Mouse (Mus musculus) left cerebral cortex, adult 9 months (tissue): ENCODE results near the gene Kcna6.
A peak's percentile ranks its signal among the peaks of the same experiment; 100 is the strongest.

Source experiments
- DNase-seq, 2 experiments: peaks; one replicate each; pipeline ENCODE4 v3.0.0; 2022; ENCODE audit warnings: low spot score in 2 of 2

The Kcna6 gene

GRCm38 (mm10) chr6:126740211-126741142 lies at the start of gene Kcna6:
TSS of gene Kcna6 (minus strand) at chr6:126740674.
- DNase-seq = peak in 1 of 2 experiments; percentile 41

- no peak for DNase-seq
Observed at GRCm38 (mm10) chr6:126788863-126789262, 48.4 kb upstream of the Kcna6 start.

- DNase-seq = no peak
Observed at GRCm38 (mm10) chr6:126784206-126784605, 43.7 kb upstream of the Kcna6 start.

DNA sequence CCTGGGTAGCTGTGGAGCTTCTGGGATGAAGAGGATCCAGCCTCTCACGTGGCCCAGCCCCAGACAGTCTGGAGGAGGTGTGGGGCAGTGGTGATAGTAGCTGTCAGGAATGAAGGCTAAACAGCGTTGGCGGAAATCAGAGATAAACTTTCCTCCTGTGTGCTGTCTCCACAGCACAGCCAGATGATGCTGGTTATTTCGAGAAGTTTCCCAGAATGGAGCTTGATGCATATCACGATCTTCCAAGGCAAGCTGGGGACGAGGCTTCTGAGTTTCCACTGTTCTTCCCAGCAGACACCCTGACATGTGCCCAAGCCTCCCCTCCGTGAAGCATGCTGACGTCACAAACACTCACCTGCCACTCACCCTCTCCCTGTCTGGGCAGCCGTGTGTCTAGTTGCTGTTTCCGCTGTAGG lies 43.2 kb upstream of the Kcna6 start:
- peak; percentile 72 to 79 for DNase-seq

DNA sequence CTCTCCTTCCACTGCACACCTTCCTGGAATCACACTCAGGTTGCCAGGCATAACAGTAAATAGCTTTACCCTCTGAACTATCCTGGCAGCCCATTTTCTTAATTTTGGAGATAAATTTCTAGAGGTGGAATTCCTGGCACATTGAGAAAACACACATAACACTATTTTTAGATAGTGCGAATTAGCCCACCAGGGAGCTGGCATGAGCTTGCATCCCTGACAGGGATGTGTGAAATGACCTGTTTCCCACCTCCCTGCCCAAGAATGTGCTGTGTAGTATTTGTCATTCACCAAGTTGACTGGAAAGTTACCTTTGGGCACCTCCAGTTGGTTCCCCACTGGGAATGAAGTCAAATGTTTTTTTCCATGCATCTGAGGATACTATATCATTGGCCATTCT lies 42.6 kb upstream of the Kcna6 start:
- DNase-seq = no peak

GRCm38 (mm10) chr6:126777889-126778288 lies 37.4 kb upstream of the Kcna6 start:
- DNase-seq = no peak

GRCm38 (mm10) chr6:126773873-126774272 lies 33.4 kb upstream of the Kcna6 start:
- DNase-seq = no peak

GRCm38 (mm10) chr6:126772326-126772725 lies 31.9 kb upstream of the Kcna6 start:
- DNase-seq = no peak

- no peak for DNase-seq
Observed at GRCm38 (mm10) chr6:126770146-126770731, 29.8 kb upstream of the Kcna6 start.

DNA sequence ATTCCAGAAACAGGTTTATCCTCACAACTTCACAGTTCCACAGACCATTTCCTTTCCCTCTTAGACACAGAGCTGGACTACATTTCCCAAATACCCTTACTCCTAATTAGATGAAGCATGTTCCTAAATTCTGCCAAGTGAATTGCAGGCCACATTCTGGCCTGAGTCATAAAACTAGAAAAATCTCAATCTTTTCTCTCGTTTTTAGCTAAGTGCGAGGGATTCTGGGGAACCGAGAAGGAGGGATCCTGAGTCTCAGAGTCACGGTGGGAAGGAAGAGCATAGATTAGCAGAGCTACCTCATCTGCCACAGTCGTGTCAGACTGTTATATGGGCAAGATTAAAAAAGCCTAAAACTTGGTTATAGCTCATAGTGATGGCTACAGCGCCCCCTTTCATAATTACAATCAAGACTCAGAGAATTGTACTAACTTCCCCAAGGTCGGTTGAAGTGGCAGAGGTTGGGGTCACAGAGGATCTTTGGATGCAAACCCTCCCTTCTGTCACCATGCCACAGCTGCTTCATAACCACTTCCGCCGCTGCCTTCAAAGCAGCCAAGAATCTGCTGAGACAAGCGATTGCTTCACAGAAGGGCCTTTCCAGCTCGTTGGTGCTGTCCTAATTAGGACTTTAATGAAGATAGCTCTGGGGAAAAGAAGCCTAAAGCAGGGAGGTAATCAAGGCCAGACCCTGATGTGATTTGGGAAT lies 28.6 kb upstream of the Kcna6 start:
- DNase-seq = no peak

DNA sequence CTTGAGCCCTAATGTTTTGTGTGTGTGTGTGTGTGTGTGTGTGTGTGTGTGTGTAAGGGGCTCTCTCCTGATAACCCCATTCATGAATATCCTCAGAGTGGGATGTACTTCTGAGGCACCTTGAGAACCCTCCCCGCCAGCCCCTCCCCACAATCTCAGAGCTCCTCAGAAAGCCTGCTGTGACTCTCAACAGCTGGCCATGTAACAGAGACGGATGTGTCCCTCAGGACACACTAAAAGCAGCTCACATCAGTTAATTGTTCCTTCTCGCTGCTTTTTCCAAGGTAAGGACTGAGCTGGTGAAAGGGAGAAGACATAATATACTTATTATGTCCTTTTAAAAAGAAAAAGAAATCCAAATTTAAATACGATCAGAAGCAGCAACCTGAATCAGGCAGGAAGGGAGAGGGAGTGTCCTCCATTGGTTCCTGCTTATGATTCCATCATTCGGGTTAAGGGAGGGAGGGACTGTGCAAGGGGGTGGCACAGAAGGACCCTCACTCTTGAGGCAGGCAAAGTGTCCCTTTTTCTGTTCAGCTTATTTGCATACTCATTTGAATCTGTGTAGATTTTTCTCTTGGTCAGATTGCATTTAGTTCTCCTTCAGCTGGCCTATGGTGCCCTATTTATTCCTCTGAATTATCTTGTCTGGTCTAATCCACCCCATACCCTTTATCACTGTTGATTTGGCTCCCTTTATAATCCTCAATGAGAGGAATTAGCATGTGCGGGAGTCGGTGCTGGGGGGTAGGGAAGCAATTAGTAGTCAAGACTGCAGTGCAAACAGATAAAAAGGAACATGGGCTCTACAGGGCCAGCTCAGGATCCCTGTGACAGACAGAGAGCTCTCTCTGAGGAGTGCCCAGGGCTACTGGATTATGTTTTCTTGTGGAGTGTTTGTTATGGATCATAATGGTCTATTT lies 27.4 kb upstream of the Kcna6 start:
- DNase-seq = no peak

DNA sequence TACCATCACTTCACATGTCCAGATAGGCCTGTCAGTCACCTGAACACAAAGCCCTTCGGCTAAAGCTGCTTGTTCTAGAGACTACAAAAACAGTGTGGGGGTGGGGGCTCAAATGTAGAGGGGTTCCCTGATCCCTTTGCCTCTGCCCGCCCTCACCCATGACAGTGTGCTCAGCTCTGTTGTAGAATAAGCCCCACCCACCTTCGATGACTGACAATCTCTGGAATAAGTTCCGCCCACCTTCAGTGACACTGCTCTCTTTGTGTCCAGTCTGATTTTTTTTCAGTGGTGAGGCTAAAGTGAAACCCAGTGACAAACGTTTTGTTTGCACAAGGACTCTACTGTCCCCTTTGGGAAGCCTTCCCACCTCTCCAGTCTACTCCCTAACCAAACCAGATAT lies 26.1 kb upstream of the Kcna6 start:
- DNase-seq = no peak

DNA sequence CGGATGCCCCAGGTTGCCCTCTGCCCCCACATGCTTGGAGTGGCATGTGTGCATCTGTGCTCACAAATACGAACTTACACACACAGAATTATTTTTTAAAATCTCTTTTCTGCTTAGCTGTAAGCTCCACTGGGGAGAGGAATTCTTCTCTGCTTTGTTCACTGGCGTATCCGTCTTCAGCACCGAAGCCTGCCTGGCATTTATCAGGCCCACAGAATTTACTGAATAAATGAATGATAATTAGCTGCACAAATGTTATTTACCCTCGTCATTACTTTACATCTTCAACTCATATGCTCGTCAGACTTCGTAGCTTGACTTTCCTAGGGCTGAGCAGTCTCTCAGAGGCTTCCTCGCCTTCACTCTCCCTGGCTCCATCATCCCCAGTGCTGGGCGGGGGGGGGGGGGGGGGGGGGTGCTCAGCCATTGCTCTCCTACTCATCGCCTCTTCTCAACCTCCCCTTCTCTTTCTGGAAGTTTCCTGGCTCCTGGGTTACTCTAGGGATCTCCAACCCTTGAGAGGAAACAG lies 24.2 kb upstream of the Kcna6 start:
- DNase-seq = no peak

DNA sequence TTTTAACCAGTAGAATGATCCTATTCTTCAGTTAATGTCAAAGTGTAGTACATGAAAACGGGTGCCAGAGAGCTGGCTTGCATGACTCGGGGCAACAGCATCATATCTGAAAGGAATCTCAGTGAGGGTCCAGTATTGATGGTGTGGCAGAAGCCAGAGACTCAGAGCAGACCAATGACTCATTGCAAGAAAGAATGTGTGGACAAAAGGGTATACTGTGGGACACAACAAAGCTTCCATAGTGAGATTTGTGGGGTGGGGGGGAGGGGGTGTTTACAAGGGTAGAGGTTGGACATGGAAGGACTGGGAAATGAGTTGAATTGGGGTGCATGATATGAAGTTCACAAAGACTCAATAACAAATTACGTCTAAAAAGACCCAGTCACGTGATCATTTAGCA lies 20.9 kb upstream of the Kcna6 start:
- peak in 1 of 2 experiments; percentile 20 for DNase-seq

GRCm38 (mm10) chr6:126755729-126756411 lies 15.4 kb upstream of the Kcna6 start:
- DNase-seq = no peak

DNA sequence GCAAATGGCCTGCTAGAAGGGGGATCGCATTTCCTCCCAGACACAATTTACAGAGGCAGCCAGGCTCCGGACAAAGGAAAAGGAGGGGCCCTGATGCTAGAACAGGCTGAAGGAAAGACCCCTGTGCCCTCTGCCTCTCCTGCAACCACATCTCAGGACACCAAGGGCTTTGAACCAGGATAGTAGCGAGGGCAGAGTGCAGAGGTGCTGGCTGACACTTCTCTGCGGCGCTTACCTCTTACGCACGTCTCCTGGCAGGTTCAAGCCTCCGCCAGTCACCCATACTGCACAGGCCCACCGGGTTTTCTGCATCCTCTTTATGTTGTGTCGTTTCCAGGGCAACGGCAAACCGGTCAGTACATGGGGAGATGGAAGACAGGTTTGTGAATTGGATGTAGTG lies 12.0 kb upstream of the Kcna6 start:
- DNase-seq = no peak

- DNase-seq = no peak
Observed at GRCm38 (mm10) chr6:126745888-126746287, 5.4 kb upstream of the Kcna6 start.

DNA sequence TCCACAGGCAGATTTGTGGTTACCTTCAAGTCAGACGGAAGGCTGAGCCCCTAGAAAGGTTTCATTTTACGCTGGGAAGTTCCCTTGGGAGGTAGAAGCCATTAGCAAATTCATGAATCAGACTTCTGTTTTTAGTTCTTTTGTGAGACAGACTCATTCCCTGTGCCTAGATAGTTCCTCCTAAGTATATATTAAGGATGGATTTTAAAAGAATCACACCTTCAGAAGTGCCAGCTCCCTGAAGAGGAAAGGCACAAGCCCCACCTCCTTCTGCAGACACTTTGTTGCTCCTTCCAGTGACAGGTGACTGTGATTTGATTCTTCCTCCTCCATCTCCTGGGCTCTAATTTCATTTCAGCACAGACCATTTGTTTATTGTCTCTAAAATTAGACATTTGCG lies 2.1 kb upstream of the Kcna6 start:
- no peak for DNase-seq

DNA sequence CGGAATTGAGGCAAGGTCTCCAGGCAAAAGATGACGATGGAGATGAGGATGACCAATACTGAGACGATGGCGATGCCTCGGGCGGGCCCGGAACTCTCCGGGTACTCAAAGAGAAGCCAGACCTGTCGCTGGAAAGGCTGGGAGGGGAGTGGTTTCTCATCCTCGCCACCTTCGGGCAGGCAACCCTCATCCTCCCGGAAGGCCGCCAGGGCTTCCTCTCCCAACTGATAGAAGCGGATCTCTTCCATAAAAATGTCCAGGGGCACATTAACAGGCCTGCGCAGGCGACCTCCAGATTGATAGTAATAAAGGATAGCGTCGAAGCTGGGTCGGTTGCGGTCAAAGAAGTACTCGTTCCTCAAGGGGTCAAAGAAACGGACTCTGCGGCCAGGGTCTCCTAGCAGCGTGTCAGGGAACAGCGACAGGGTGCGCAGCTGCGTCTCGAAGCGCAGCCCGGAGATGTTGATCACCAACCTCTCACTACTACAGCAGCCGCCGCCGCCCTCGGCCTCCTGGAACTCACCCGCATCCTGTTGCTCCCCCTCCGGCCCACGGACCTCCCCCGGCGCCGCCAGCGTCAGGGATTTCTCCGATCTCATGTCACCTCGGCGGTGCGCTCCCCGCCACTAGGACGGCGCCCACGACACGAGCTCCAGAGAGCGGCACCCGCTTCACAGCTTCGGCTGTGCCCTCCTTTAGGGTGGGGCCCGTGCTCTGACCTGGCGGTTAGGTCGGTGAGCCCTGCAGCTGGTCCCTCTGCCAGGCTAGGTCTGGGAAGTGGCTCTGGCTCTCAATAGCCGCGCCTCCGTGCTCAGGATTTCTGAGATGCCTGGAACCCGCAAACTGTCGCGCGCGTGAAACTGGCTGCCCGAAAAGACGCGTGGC lies 906 bp downstream of the Kcna6 start:
- DNase-seq = peak in 1 of 2 experiments; percentile 74

DNA sequence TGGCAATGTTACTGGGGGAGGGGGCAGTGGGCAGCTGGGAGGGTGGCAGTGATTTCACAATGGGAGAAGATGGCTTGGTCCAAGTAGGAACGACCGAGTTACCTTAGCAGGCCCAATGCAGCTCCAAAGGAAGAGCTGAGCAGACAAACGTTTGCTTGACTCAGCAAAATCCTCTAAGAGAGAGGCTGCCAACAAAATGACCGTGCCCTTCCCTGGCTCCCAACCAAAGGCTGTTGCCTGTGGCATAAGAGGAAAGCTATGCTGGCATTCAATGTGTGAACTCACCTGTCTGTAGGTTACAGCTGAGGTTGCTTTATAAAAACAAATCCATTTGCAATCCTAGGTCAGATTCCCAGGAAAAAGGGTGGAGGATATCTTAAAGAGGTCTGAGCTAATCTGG lies 3.5 kb downstream of the Kcna6 start:
- no peak for DNase-seq
